Mouse (Mus musculus) cortical plate, adult 2 months (tissue): ENCODE data around the gene Mgrn1.

ENCODE experiments used
- CTCF ChIP-seq: fragments of 200-500 bp; IDR thresholded peaks from 2 replicates; pipeline ENCODE4 v1.5.1; 2011; ENCODE audit warnings: mild to moderate bottlenecking, control low read depth, low read length; ENCODE audit not compliant: insufficient read depth; ENCODE audit errors: extremely low read depth
- POLR2A ChIP-seq: fragments of 200-500 bp; IDR thresholded peaks from 2 replicates; pipeline ENCODE4 v1.6.1; 2011; ENCODE audit warnings: mild to moderate bottlenecking, low read length, control low read depth; ENCODE audit not compliant: insufficient read depth; ENCODE audit errors: extremely low read depth

DNA sequence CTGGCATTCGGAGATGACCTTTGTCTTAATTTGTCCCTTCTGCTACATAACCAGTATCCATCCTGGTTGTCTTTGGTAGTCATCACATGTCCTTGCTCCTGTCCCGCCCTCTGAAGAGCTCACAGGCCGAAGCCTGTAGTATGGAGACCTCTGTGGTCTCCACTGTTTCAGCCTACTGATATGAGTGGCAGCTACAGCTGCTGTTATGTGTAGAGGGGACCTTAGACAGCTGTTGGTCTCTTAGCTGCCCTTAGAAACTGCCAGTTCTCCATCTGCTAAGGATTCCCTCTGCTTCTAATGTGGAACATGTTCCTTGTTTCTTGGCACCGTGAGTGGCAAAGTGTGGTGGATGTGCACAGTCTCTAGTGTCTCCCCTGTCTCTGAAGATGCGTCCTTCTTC is 37.9 kb downstream of the Mgrn1 start:
- no peak for TF ChIP-seq POLR2A
- no peak for TF ChIP-seq CTCF
